Mouse (Mus musculus) MEL (cell line): Measurements from ENCODE around the gene Dmac2. TPM values are rescaled to one million over a fixed set of nuclear protein-coding genes. Genes with fewer than 3 reads are reported as not detected.

Experiments
- DNase-seq: peaks from one replicate; pipeline ENCODE4 v3.0.0; 2011; ENCODE audit warnings: low read depth, low spot score
- H3K27ac ChIP-seq: 2 replicates; pipeline ENCODE4 v1.5.1; 2012; ENCODE audit warnings: low read depth, mild to moderate bottlenecking, control low read depth, low read length, moderate library complexity; ENCODE audit not compliant: control insufficient read depth
- H3K27me3 ChIP-seq, 2 experiments: fragments of 150-350 bp in 1 of 2; sonication (generic) in 1 of 2; 2 replicates each; pipeline ENCODE4 v1.6.1; 2012; ENCODE audit warnings: low read length in 2 of 2, mild to moderate bottlenecking in 2 of 2, improper control_type of control experiment in 1 of 2, moderate library complexity in 1 of 2; ENCODE audit not compliant: insufficient read depth in 2 of 2, control insufficient read depth in 1 of 2
- H3K36me3 ChIP-seq, 2 experiments: 2 replicates each; pipeline ENCODE4 v1.6.1; 2012 to 2014; ENCODE audit warnings: low read length in 2 of 2, improper control_type of control experiment in 1 of 2, inconsistent platforms in 1 of 2, mild to moderate bottlenecking in 1 of 2; ENCODE audit not compliant: insufficient read depth in 2 of 2, control insufficient read depth in 1 of 2
- H3K4me1 ChIP-seq, 2 experiments: fragments of 150-350 bp in 1 of 2; sonication (generic) in 1 of 2; 2 replicates each; pipeline ENCODE4 v1.6.1; 2012; ENCODE audit warnings: low read length in 2 of 2, improper control_type of control experiment in 1 of 2, mild to moderate bottlenecking in 1 of 2; ENCODE audit not compliant: insufficient read depth in 2 of 2, control insufficient read depth in 1 of 2
- H3K4me3 ChIP-seq, 2 experiments: fragments of 150-350 bp in 1 of 2; sonication (generic) in 1 of 2; 2 replicates each; pipeline ENCODE4 v1.5.1; 2012; ENCODE audit warnings: low read depth in 2 of 2, low read length in 2 of 2, mild to moderate bottlenecking in 2 of 2, moderate library complexity in 2 of 2, control low read depth in 1 of 2, improper control_type of control experiment in 1 of 2; ENCODE audit not compliant: control insufficient read depth in 1 of 2, insufficient read depth in 1 of 2
- H3K79me2 ChIP-seq: 2 replicates; pipeline ENCODE4 v1.6.1; 2012; ENCODE audit warnings: mild to moderate bottlenecking, low read length, moderate library complexity; ENCODE audit not compliant: control insufficient read depth, poor library complexity, insufficient read depth
- H3K9ac ChIP-seq: 2 replicates; pipeline ENCODE4 v1.6.1; 2012; ENCODE audit warnings: low read depth, mild to moderate bottlenecking, control low read depth, low read length, moderate library complexity; ENCODE audit not compliant: control insufficient read depth, poor library complexity, severe bottlenecking
- H3K9me3 ChIP-seq: fragments of 150-350 bp; sonication (generic); replicated peaks from 2 replicates; pipeline ENCODE4 v1.6.1; 2012; ENCODE audit warnings: mild to moderate bottlenecking, low read length, improper control_type of control experiment, moderate library complexity; ENCODE audit not compliant: insufficient read depth
- BHLHE40 ChIP-seq: IDR thresholded peaks from 2 replicates; pipeline ENCODE4 v1.6.1; 2012; ENCODE audit warnings: low read depth, mild to moderate bottlenecking, inconsistent platforms, low read length, improper control_type of control experiment, borderline replicate concordance
- CHD1 ChIP-seq: IDR thresholded peaks from 2 replicates; pipeline ENCODE4 v1.6.1; 2012; ENCODE audit warnings: low read depth, mild to moderate bottlenecking, inconsistent platforms, low read length, improper control_type of control experiment
- CHD2 ChIP-seq: IDR thresholded peaks from 2 replicates; pipeline ENCODE4 v1.6.1; 2011; ENCODE audit warnings: low read length, improper control_type of control experiment
- CTCF ChIP-seq, 3 experiments: IDR thresholded peaks in 2 of 3; conservative IDR thresholded peaks in 1 of 3; 2 replicates each; pipeline ENCODE4 v1.5.1; 2011 to 2012; ENCODE audit warnings: low read length in 3 of 3, low read depth in 2 of 3, mild to moderate bottlenecking in 2 of 3, improper control_type of control experiment in 1 of 3, inconsistent platforms in 1 of 3, mixed read lengths in 1 of 3, moderate library complexity in 1 of 3; ENCODE audit not compliant: control insufficient read depth in 1 of 3, insufficient read depth in 1 of 3, poor library complexity in 1 of 3, severe bottlenecking in 1 of 3
- E2F4 ChIP-seq: IDR thresholded peaks from 2 replicates; pipeline ENCODE4 v1.6.1; 2011; ENCODE audit warnings: low read depth, low read length, improper control_type of control experiment, borderline replicate concordance
- ELF1 ChIP-seq: IDR thresholded peaks from 2 replicates; pipeline ENCODE4 v1.6.1; 2014; ENCODE audit warnings: low read depth, mild to moderate bottlenecking, inconsistent platforms, low read length, improper control_type of control experiment, moderate library complexity
- EP300 ChIP-seq, 2 experiments: IDR thresholded peaks; 2 replicates each; pipeline ENCODE4 v1.6.1; 2011; ENCODE audit warnings: improper control_type of control experiment in 2 of 2, low read length in 2 of 2, low read depth in 1 of 2, mild to moderate bottlenecking in 1 of 2
- GATA1 ChIP-seq: IDR thresholded peaks from 2 replicates; pipeline ENCODE4 v1.6.1; 2011; ENCODE audit warnings: low read depth, low read length, improper control_type of control experiment
- HCFC1 ChIP-seq: IDR thresholded peaks from 2 replicates; pipeline ENCODE4 v1.6.1; 2012; ENCODE audit warnings: low read depth, mild to moderate bottlenecking, inconsistent platforms, low read length, improper control_type of control experiment, moderate library complexity
- JUND ChIP-seq: IDR thresholded peaks from 2 replicates; pipeline ENCODE4 v1.6.1; 2011; ENCODE audit warnings: low read depth, mild to moderate bottlenecking, improper control_type of control experiment, low read length
- KAT2A ChIP-seq: conservative IDR thresholded peaks from 2 replicates; pipeline ENCODE4 v1.6.1; 2012; ENCODE audit warnings: low read depth, low read length, improper control_type of control experiment, inconsistent platforms
- MAX ChIP-seq: IDR thresholded peaks from 2 replicates; pipeline ENCODE4 v1.6.1; 2011; ENCODE audit warnings: low read length, improper control_type of control experiment
- MAZ ChIP-seq: IDR thresholded peaks from 2 replicates; pipeline ENCODE4 v1.6.1; 2012; ENCODE audit warnings: low read depth, mild to moderate bottlenecking, inconsistent platforms, low read length, improper control_type of control experiment
- MEF2A ChIP-seq: IDR thresholded peaks from 2 replicates; pipeline ENCODE4 v1.6.1; 2014; ENCODE audit warnings: low read depth, mild to moderate bottlenecking, inconsistent platforms, low read length, improper control_type of control experiment; ENCODE audit not compliant: poor library complexity, insufficient replicate concordance, severe bottlenecking; ENCODE audit errors: extremely low read depth
- MXI1 ChIP-seq: IDR thresholded peaks from 2 replicates; pipeline ENCODE4 v1.6.1; 2011; ENCODE audit warnings: mild to moderate bottlenecking, low read depth, low read length, improper control_type of control experiment
- MYB ChIP-seq: IDR thresholded peaks from 2 replicates; pipeline ENCODE4 v1.6.1; 2011; ENCODE audit warnings: mild to moderate bottlenecking, low read depth, low read length, improper control_type of control experiment
- MYC ChIP-seq: IDR thresholded peaks from 2 replicates; pipeline ENCODE4 v1.6.1; 2011; ENCODE audit warnings: low read depth, mild to moderate bottlenecking, low read length, improper control_type of control experiment, moderate library complexity
- NELFE ChIP-seq: IDR thresholded peaks from 2 replicates; pipeline ENCODE4 v1.6.1; 2011; ENCODE audit warnings: low read depth, low read length, improper control_type of control experiment
- NRF1 ChIP-seq: IDR thresholded peaks from 2 replicates; pipeline ENCODE4 v1.6.1; 2014; ENCODE audit warnings: low read depth, mild to moderate bottlenecking, inconsistent platforms, low read length, improper control_type of control experiment, moderate library complexity; ENCODE audit not compliant: poor library complexity, insufficient read depth, severe bottlenecking
- POLR2A ChIP-seq, 2 experiments: IDR thresholded peaks; 2 replicates each; pipeline ENCODE4 v1.6.1; 2011 to 2012; ENCODE audit warnings: low read length in 2 of 2, mild to moderate bottlenecking in 2 of 2, control low read depth in 1 of 2, improper control_type of control experiment in 1 of 2, low read depth in 1 of 2, moderate library complexity in 1 of 2; ENCODE audit not compliant: control insufficient read depth in 1 of 2, insufficient read depth in 1 of 2, poor library complexity in 1 of 2
- RAD21 ChIP-seq: IDR thresholded peaks from 2 replicates; pipeline ENCODE4 v1.6.1; 2011; ENCODE audit warnings: mild to moderate bottlenecking, low read depth, low read length, improper control_type of control experiment
- RCOR1 ChIP-seq: IDR thresholded peaks from 2 replicates; pipeline ENCODE4 v1.6.1; 2012; ENCODE audit warnings: low read depth, mild to moderate bottlenecking, inconsistent platforms, low read length, improper control_type of control experiment
- SIN3A ChIP-seq: IDR thresholded peaks from 2 replicates; pipeline ENCODE4 v1.6.1; 2012; ENCODE audit warnings: low read length, improper control_type of control experiment, inconsistent platforms
- USF1 ChIP-seq: IDR thresholded peaks from 2 replicates; pipeline ENCODE4 v1.6.1; 2014; ENCODE audit warnings: low read depth, mild to moderate bottlenecking, inconsistent platforms, low read length, improper control_type of control experiment, moderate library complexity
- USF2 ChIP-seq, 2 experiments: IDR thresholded peaks; 2 replicates each; pipeline ENCODE4 v1.6.1; 2011 to 2012; ENCODE audit warnings: improper control_type of control experiment in 2 of 2, low read length in 2 of 2, borderline replicate concordance in 1 of 2, inconsistent platforms in 1 of 2, low read depth in 1 of 2, mild to moderate bottlenecking in 1 of 2; ENCODE audit not compliant: insufficient read depth in 1 of 2
- ZC3H11A ChIP-seq: IDR thresholded peaks from 2 replicates; pipeline ENCODE4 v1.6.1; 2012; ENCODE audit warnings: low read depth, mild to moderate bottlenecking, inconsistent platforms, low read length, improper control_type of control experiment
- ZMIZ1 ChIP-seq: IDR thresholded peaks from 2 replicates; pipeline ENCODE4 v1.6.1; 2012; ENCODE audit warnings: low read depth, mild to moderate bottlenecking, inconsistent platforms, low read length, improper control_type of control experiment, moderate library complexity
- polyA plus RNA-seq, 2 experiments: library from polyadenylated mRNA; stranded (reverse) in 1 of 2; unstranded in 1 of 2; fragments of >175 nt in 1 of 2; fragments of >200 nt in 1 of 2; gene quantifications; 2 replicates each; pipeline versions ENCODE4 v1.2.1 to v1.2.4; 2012; ENCODE audit warnings: low replicate concordance in 2 of 2, low read depth in 1 of 2; ENCODE audit not compliant: insufficient read length in 2 of 2, insufficient read depth in 1 of 2, missing spikeins in 1 of 2
- total RNA-seq: library from RNA; depleted of rRNA; stranded (reverse); fragments of 300-350 nt; gene quantifications from 2 replicates; pipeline ENCODE4 v1.2.3, GENCODE M21; 2012

Gene Dmac2
- total and polyA plus RNA-seq, 3 experiments = 14.8 to 32.8 TPM; not detected in 1

DNA sequence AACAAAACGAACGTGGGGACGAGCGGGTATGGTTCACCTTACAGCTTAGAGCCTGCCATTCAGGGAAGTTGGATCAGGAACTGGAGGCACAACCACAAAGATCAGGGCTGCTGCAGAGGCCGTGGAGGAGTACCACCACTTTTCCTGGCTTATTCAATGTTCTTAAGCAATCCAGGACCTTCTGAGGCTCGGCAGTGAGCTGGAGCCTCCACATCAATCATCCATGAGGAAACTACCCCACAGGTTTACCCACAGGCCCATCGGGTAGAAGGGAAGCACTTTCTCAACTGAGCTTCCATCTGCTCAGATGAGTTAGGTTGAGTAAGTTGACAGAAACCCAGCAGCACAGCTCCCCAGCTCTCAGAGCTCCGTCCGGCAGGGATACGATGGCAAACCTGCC, 39.8 kb upstream of the Dmac2 start:
- Histone ChIP-seq H3K4me3 (no peak overlapping the region), H3K27ac (no peak overlapping the region), H3K27me3 (no peaks in the 10 kb centered on the region), H3K9me3 (no peaks in the 10 kb centered on the region), H3K36me3 (no peaks in the 10 kb centered on the region), H3K4me1 (no peaks in the 10 kb centered on the region), H3K79me2 (no peaks in the 10 kb centered on the region), H3K9ac (no peak overlapping the region)
- no peak for TF ChIP-seq CTCF (IDR thresholded peaks at IDR 0.05 in 2 of 3, conservative IDR thresholded peaks at IDR 0.05 in 1 of 3; ENCODE audit: control insufficient read depth in 1 of 3, insufficient read depth in 1 of 3, low read depth in 2 of 3, low read length in 3 of 3, poor library complexity in 1 of 3, severe bottlenecking in 1 of 3)
- TF ChIP-seq RAD21 = no peak
- TF ChIP-seq MAX = no peak
- TF ChIP-seq KAT2A = no peak
- TF ChIP-seq MYC = no peak
- TF ChIP-seq BHLHE40 = no peak
- no peak for TF ChIP-seq MAZ
- no peak for TF ChIP-seq POLR2A (IDR thresholded peaks at IDR 0.05; ENCODE audit: control insufficient read depth in 1 of 2, insufficient read depth in 1 of 2, low read depth in 1 of 2, low read length in 2 of 2, poor library complexity in 1 of 2)
- no peak for TF ChIP-seq CHD1
- TF ChIP-seq E2F4 = no peak
- no peak for TF ChIP-seq HCFC1
- no peak for TF ChIP-seq ELF1
- TF ChIP-seq RCOR1 = no peak
- no peak for TF ChIP-seq USF1
- no peak for TF ChIP-seq MXI1
- TF ChIP-seq EP300 (IDR thresholded peaks at IDR 0.05; ENCODE audit: low read depth in 1 of 2, low read length in 2 of 2) = no peak
- no peak for TF ChIP-seq ZMIZ1
- no peak for DNase-seq

DNA sequence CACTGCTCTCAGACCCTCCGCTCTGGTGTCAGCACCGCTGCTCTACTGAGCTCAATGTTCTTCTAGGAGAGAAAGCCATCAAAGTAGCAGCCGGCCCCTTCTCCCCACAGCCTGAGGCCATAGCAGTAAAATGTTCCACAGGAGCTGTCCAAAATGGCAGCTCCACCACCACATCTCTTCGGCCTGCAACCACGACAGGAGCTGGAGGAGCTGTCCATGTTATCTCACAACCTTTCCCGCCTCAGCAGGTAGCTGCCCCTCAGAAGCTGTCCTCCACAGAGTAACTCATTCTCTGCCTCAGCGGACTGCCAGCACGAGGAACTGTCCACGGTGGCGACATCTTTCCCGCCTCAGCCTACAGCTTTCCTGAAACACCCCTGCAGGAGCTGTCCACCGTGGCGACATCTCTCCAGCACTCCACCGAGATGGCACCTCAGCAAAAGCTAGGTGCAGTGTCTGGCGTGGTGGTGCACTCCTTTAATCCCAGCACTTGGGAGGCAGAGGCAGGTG, 36.9 kb upstream of the Dmac2 start:
- DNase-seq = no peak
- Histone ChIP-seq H3K4me1 (no peaks in the 10 kb centered on the region), H3K36me3 (no peaks in the 10 kb centered on the region), H3K4me3 (no peak overlapping the region), H3K79me2 (no peaks in the 10 kb centered on the region), H3K27me3 (no peaks in the 10 kb centered on the region), H3K9me3 (no peaks in the 10 kb centered on the region), H3K27ac (no peak overlapping the region), H3K9ac (no peak overlapping the region)
- TF ChIP-seq NRF1 (no peak), RAD21 (no peak), SIN3A (no peak), MXI1 (no peak), EP300 (IDR thresholded peaks at IDR 0.05; ENCODE audit: low read depth in 1 of 2, low read length in 2 of 2) (no peak), NELFE (no peak), MAZ (no peak), CHD2 (no peak), MEF2A (no peak), ZC3H11A (no peak), ZMIZ1 (no peak), MAX (no peak), POLR2A (IDR thresholded peaks at IDR 0.05; ENCODE audit: control insufficient read depth in 1 of 2, insufficient read depth in 1 of 2, low read depth in 1 of 2, low read length in 2 of 2, poor library complexity in 1 of 2) (no peak), USF2 (IDR thresholded peaks at IDR 0.05; ENCODE audit: borderline replicate concordance in 1 of 2, insufficient read depth in 1 of 2, low read depth in 1 of 2, low read length in 2 of 2) (no peak), CHD1 (no peak), JUND (no peak), CTCF (IDR thresholded peaks at IDR 0.05 in 2 of 3, conservative IDR thresholded peaks at IDR 0.05 in 1 of 3; ENCODE audit: control insufficient read depth in 1 of 3, insufficient read depth in 1 of 3, low read depth in 2 of 3, low read length in 3 of 3, poor library complexity in 1 of 3, severe bottlenecking in 1 of 3) (no peak), GATA1 (no peak), USF1 (no peak), MYB (no peak)
